Mouse (Mus musculus) cerebellum, postnatal 14 days (tissue): Measurements from ENCODE around the gene Nptx2.

Source experiments
- DNase-seq, 2 experiments: peaks; one replicate each; pipeline ENCODE4 v3.0.0; 2021; ENCODE audit warnings: mixed read lengths in 2 of 2

Nptx2 gene

GRCm38 (mm10) chr5:144545653-144546422 is at the start of gene Nptx2:
Gene Nptx2 (plus strand): TSS chr5:144545902.
- DNase-seq, result peak; percentile 91 to 93

- DNase-seq, result no peak
Observed at GRCm38 (mm10) chr5:144496481-144496880, 49.2 kb upstream of the Nptx2 start.

GRCm38 (mm10) chr5:144504239-144504638 is 41.5 kb upstream of the Nptx2 start:
- DNase-seq, result no peak

- DNase-seq, result no peak
Observed at GRCm38 (mm10) chr5:144505731-144506130, 40.0 kb upstream of the Nptx2 start.

- no peak for DNase-seq
Observed at GRCm38 (mm10) chr5:144506156-144506555, 39.5 kb upstream of the Nptx2 start.

- no peak for DNase-seq
Observed at GRCm38 (mm10) chr5:144506689-144507552, 38.8 kb upstream of the Nptx2 start.

- DNase-seq, result no peak
Observed at GRCm38 (mm10) chr5:144509431-144509830, 36.3 kb upstream of the Nptx2 start.

GRCm38 (mm10) chr5:144514738-144515137 is 31.0 kb upstream of the Nptx2 start:
- DNase-seq, result peak; percentile 16 to 40

- no peak for DNase-seq
Observed at GRCm38 (mm10) chr5:144515241-144515640, 30.5 kb upstream of the Nptx2 start.

DNA sequence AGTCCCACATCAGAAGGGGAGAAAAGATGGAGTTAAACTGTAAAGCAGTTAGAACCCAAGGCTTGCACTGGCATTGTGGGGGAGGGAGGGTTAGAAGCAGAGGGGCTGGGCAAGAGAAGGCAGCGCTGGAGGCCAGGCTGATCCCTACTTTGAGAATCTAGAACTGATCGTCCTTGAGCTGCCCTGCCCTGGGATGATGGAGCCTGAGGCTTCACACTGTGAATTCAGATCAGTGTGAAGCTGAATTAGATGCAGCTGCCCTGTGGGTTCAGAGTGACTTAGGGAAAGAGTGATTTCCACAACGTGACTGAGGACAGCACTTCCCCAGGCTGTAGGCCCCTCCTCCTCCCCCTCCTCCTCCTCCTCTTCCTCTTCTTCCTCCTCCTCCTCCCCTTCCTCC is 25.6 kb upstream of the Nptx2 start:
- no peak for DNase-seq

- DNase-seq, result no peak
Observed at GRCm38 (mm10) chr5:144524774-144525173, 20.9 kb upstream of the Nptx2 start.

DNA sequence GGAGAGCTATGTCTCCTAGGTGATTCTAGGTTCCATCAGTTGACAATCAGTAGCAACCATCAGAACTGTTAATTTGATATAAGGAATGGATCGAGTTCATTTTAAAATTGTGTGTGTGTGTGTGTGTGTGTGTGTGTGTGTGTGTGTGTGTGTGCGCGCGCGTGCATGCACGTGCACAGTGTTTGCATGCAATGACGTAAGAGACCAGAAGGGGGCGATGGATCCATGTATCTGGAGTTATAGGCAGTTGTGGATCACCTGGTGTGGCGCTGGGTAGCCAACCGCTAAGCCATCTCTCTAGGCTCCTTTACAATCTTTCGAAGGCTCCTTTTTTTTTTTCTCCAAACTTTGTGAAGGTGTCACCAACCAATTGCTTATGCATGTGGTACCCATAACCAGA is 16.6 kb upstream of the Nptx2 start:
- no peak for DNase-seq

DNA sequence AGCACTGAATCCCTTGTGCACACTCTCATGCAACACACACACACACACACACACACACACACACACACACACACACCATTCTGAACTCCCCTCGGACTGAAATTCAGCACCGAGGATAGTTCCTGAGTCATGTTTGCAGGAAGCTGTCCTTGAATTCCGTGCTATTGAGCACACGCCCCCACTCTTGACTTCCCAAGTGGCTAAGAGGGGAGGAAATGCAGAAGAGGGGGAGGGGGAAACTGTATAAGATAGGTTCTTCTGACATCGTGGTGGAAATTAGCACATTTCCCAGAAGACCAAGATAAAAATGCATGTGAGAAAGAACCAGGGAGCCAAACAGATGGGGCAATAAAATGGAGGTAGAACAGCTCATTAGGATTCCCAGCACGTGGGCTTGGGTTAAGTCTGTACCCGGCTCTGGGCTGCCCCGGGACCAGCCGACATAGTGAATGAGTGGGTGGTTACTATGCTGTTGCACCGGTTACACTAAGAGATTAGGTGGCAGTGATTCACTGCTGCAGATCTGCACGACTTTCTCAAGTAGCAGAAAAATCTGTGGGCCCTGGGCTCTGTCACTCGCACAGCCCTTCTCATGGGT is 2.9 kb upstream of the Nptx2 start:
- DNase-seq, result no peak

GRCm38 (mm10) chr5:144546423-144546995 is 807 bp downstream of the Nptx2 start:
- DNase-seq, result peak in 1 of 2 experiments; percentile 35

DNA sequence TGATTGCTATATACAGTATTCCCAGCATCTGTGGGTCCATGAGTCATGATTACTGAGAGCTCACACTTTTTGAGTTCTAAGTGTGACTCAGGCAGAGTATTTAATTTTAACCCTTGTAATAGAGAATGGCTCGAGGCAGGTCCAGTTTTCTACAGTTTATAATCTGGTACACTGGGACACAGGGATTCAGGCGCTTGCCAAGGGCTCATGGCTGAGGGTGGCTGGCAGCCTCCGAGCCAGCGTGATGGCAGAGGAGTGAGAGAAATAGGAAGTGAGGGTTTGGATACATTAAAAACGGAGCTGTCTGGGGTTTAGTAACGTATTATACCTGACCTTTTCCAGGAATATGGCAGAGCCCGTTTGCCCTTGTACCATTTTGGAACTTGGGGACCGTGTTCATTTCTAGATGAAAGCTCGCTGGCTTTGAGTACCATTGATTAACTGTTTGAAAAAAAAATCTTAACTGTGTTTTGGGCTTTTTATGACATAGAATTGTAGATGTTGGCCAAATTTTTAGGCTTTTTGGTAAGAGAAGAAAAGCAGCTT is 1.7 kb downstream of the Nptx2 start:
- DNase-seq, result peak; percentile 37 to 49

GRCm38 (mm10) chr5:144548079-144548631 is 2.5 kb downstream of the Nptx2 start:
- peak; percentile 44 to 50 for DNase-seq

GRCm38 (mm10) chr5:144550003-144550402 is 4.3 kb downstream of the Nptx2 start:
- DNase-seq, result no peak

DNA sequence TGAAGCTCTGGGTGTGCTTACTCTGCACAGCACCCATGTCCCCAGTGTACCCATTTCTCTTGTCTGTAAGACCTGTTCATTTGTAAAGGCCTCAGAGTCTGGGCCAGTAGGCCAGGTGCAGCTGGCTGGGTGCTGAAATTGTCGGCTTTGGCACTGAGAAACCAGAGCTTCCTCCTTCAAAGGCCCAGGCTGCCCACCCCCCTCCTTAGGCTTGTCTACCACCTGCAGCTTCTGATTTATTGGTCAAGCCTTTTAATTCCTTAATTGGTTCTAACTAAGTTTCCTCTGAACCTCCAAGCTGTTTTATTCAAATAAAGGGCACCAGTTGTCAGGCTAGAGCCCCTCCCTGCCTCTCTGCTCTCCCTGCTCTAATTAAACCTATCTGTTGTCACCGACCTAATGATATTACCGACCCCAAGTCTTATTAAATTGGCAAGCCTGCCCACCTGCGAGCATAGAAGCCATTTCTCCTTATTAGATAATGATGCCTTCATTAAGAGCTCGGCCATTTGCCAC is 5.0 kb downstream of the Nptx2 start:
- DNase-seq, result no peak

- no peak for DNase-seq
Observed at GRCm38 (mm10) chr5:144556710-144557109, 11.0 kb downstream of the Nptx2 start.

DNA sequence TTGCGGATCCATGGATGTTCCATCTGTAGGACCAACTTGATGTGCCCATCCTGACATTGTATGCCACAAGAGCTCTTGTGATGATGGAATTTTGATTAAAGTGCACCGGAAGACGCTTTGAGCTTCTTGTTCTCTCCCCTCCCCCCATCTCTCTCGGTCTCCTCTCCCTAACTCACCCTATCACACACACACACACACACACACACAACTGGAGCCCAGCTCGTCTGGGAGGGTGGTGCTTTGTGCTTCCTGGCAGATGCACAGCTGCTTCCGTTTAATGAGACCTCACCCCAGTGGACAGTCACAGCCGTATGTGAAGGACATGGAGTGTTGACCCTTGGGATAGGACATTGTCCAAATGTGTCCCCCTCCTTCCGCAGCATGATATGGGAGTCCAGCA is 11.7 kb downstream of the Nptx2 start:
- DNase-seq, result no peak

- peak; percentile 44 to 62 for DNase-seq
Observed at GRCm38 (mm10) chr5:144558481-144558880, 12.8 kb downstream of the Nptx2 start.

- DNase-seq, result no peak
Observed at GRCm38 (mm10) chr5:144565739-144566138, 20.0 kb downstream of the Nptx2 start.
